Mouse (Mus musculus) stomach, embryonic 16.5 days (tissue): ENCODE results near the gene Arhgef3. TPM values are rescaled to one million over a fixed set of nuclear protein-coding genes. Genes with fewer than 3 reads are reported as not detected.
A peak's percentile ranks its signal among the peaks of the same experiment; 100 is the strongest.

Experiments
- ATAC-seq: fragments of 200-750 bp; cut with Nextera tagmentation; 2 replicates; pipeline ENCODE4 v1.8.0; 2017; ENCODE audit warnings: moderate number of reproducible peaks, moderate TSS enrichment; ENCODE audit not compliant: insufficient read depth, low FRiP score
- H3K27ac ChIP-seq: fragments of 300-500 bp; sonication (generic); 2 replicates; pipeline ENCODE4 v1.5.1; 2014; ENCODE audit warnings: low read length
- H3K27me3 ChIP-seq: fragments of 300-500 bp; sonication (generic); 2 replicates; pipeline ENCODE4 v1.6.1; 2014; ENCODE audit warnings: low read length, control low read depth, mixed read lengths; ENCODE audit not compliant: control insufficient read depth, insufficient read depth
- H3K36me3 ChIP-seq: fragments of 300-500 bp; sonication (generic); 2 replicates; pipeline ENCODE4 v1.6.1; 2014; ENCODE audit warnings: low read length; ENCODE audit not compliant: control insufficient read depth, insufficient read depth
- H3K4me1 ChIP-seq: fragments of 300-500 bp; sonication (generic); 2 replicates; pipeline ENCODE4 v1.6.1; 2014; ENCODE audit warnings: low read length, control low read depth, mixed read lengths; ENCODE audit not compliant: control insufficient read depth, insufficient read depth
- H3K4me2 ChIP-seq: fragments of 300-500 bp; sonication (generic); 2 replicates; pipeline ENCODE4 v1.6.1; 2014; ENCODE audit warnings: low read depth, low read length, mixed read lengths
- H3K4me3 ChIP-seq: fragments of 300-500 bp; sonication (generic); replicated peaks from 2 replicates; pipeline ENCODE4 v1.5.1; 2014; ENCODE audit warnings: mild to moderate bottlenecking, low read length
- H3K9ac ChIP-seq: fragments of 300-500 bp; sonication (generic); 2 replicates; pipeline ENCODE4 v1.6.1; 2014; ENCODE audit warnings: low read length
- H3K9me3 ChIP-seq: fragments of 300-500 bp; sonication (generic); replicated peaks from 2 replicates; pipeline ENCODE4 v1.6.1; 2016; ENCODE audit warnings: low read length, control low read depth; ENCODE audit not compliant: control insufficient read depth
- WGBS: fragments of 180-500 bp; shearing (Covaris S2); extraction: QIAGEN DNeasy Blood & Tissue Kit; methylation state at CpG from one replicate; pipeline ENCODE4 v1.1.7; 2014; 5-methylcytosine and 5-hydroxymethylcytosine counted together
- polyA plus RNA-seq: library from polyadenylated mRNA; unstranded; fragments of >200 nt; fragmentation: Nextera tagmentation; extraction: Ambion mirVana; gene quantifications from 2 replicates; pipeline ENCODE4 v1.2.1, GENCODE M21; 2015

Gene Arhgef3
- polyA plus RNA-seq, 1 experiment from 2014 or later, result 20.9 TPM

GRCm38 (mm10) chr14:27336208-27337114 is 221.8 kb downstream of the Arhgef3 start:
- peak; percentile 59; the same call in 1 of the 2 replicates for ATAC-seq
- H3K9ac ChIP-seq, result peak overlapping the region; percentile 73
- no peaks in the 10 kb centered on the region for H3K27me3 ChIP-seq
- H3K4me1 ChIP-seq, result peaks cover 21% of the 10 kb centered on the region
- peak overlapping the region; percentile 61 for H3K4me3 ChIP-seq
- H3K4me2 ChIP-seq, result peak overlapping the region; percentile 87
- no peaks in the 10 kb centered on the region for H3K36me3 ChIP-seq
- WGBS, result 3% methylated on average over 34 of the region's 34 CpGs
- no peak overlapping the region; the same call in 1 of the 2 replicates for H3K27ac ChIP-seq
- no peaks in the 10 kb centered on the region for H3K9me3 ChIP-seq

- peak overlapping the region; percentile 73; the same call in 1 of the 2 replicates for H3K9ac ChIP-seq
- H3K4me2 ChIP-seq, result peak overlapping the region; percentile 87
- H3K4me3 ChIP-seq, result peak overlapping the region; percentile 61
- no peaks in the 10 kb centered on the region for H3K9me3 ChIP-seq
- peaks cover 18% of the 10 kb centered on the region for H3K4me1 ChIP-seq
- H3K27me3 ChIP-seq, result no peaks in the 10 kb centered on the region
- WGBS, result 46% methylated on average over 6 of the region's 6 CpGs
- no peaks in the 10 kb centered on the region for H3K36me3 ChIP-seq
- ATAC-seq, result no peak
- no peak overlapping the region for H3K27ac ChIP-seq
Measured at GRCm38 (mm10) chr14:27337156-27337555, 222.5 kb downstream of the Arhgef3 start.

- ATAC-seq, result no peak
- H3K9me3 ChIP-seq, result no peaks in the 10 kb centered on the region
- no peak overlapping the region for H3K9ac ChIP-seq
- H3K4me3 ChIP-seq, result peak overlapping the region; percentile 13
- H3K27ac ChIP-seq, result no peak overlapping the region
- peak overlapping the region; percentile 87 for H3K4me2 ChIP-seq
- WGBS, result 32% methylated on average over 12 of the region's 12 CpGs
- peaks cover 15% of the 10 kb centered on the region for H3K4me1 ChIP-seq
- H3K27me3 ChIP-seq, result no peaks in the 10 kb centered on the region
- no peaks in the 10 kb centered on the region for H3K36me3 ChIP-seq
Measured at GRCm38 (mm10) chr14:27338034-27338708, 223.5 kb downstream of the Arhgef3 start.

- no peak for ATAC-seq
- no peak overlapping the region for H3K4me2 ChIP-seq
- WGBS, result 55% methylated on average over 5 of the region's 5 CpGs
- no peak overlapping the region for H3K9ac ChIP-seq
- H3K4me1 ChIP-seq, result peaks cover 18% of the 10 kb centered on the region
- H3K9me3 ChIP-seq, result no peaks in the 10 kb centered on the region; the same call in 1 of the 2 replicates
- peak overlapping the region; percentile 41 for H3K27ac ChIP-seq
- H3K4me3 ChIP-seq, result no peak overlapping the region
- no peaks in the 10 kb centered on the region for H3K27me3 ChIP-seq
- no peaks in the 10 kb centered on the region for H3K36me3 ChIP-seq
Measured at GRCm38 (mm10) chr14:27340682-27341415, 226.2 kb downstream of the Arhgef3 start.

GRCm38 (mm10) chr14:27341486-27341885 is 226.8 kb downstream of the Arhgef3 start:
- Histone ChIP-seq H3K36me3 (no peaks in the 10 kb centered on the region), H3K4me1 (peaks cover 18% of the 10 kb centered on the region), H3K27me3 (no peaks in the 10 kb centered on the region), H3K4me3 (no peak overlapping the region), H3K27ac (peak overlapping the region; percentile 41; the same call in 1 of the 2 replicates), H3K9me3 (no peaks in the 10 kb centered on the region; the same call in 1 of the 2 replicates), H3K4me2 (no peak overlapping the region), H3K9ac (no peak overlapping the region)
- WGBS, result 62% methylated on average over 5 of the region's 5 CpGs
- no peak for ATAC-seq

GRCm38 (mm10) chr14:27342451-27342850 is 227.8 kb downstream of the Arhgef3 start:
- WGBS, result 48% methylated on average over 2 of the region's 2 CpGs
- Histone ChIP-seq H3K9me3 (no peaks in the 10 kb centered on the region; the same call in 1 of the 2 replicates), H3K4me3 (no peak overlapping the region), H3K36me3 (no peaks in the 10 kb centered on the region), H3K9ac (no peak overlapping the region), H3K4me2 (no peak overlapping the region), H3K27me3 (no peaks in the 10 kb centered on the region), H3K4me1 (peaks cover 18% of the 10 kb centered on the region), H3K27ac (no peak overlapping the region)
- ATAC-seq, result no peak

- no peak overlapping the region for H3K4me3 ChIP-seq
- H3K4me2 ChIP-seq, result no peak overlapping the region
- H3K4me1 ChIP-seq, result peaks cover 13% of the 10 kb centered on the region; the same call in 1 of the 2 replicates
- H3K27ac ChIP-seq, result no peak overlapping the region
- WGBS, result 54% methylated on average over 4 of the region's 4 CpGs
- H3K9me3 ChIP-seq, result no peaks in the 10 kb centered on the region; the same call in 1 of the 2 replicates
- H3K27me3 ChIP-seq, result no peaks in the 10 kb centered on the region
- H3K36me3 ChIP-seq, result no peaks in the 10 kb centered on the region
- peak; percentile 54; the same call in 1 of the 2 replicates for ATAC-seq
- H3K9ac ChIP-seq, result no peak overlapping the region
Measured at GRCm38 (mm10) chr14:27344250-27344990, 229.7 kb downstream of the Arhgef3 start.
